Mouse (Mus musculus): ENCODE results near the gene Abhd12.

The Abhd12 gene

GRCm38 (mm10) chr2:150808381-150808780, 96.2 kb downstream of the Abhd12 start:
- DNase-seq (ENCODE audit: low spot score) = no peak

GRCm38 (mm10) chr2:150803035-150803434, 101.5 kb downstream of the Abhd12 start:
- peak; percentile 54 for DNase-seq (ENCODE audit: low spot score)

- DNase-seq (ENCODE audit: low spot score) = no peak
These were observed 103.9 kb downstream of the Abhd12 start for GRCm38 (mm10) chr2:150800616-150801015.

- DNase-seq (ENCODE audit: low spot score) = no peak
These were observed 106.5 kb downstream of the Abhd12 start for GRCm38 (mm10) chr2:150798084-150798483.

GRCm38 (mm10) chr2:150793320-150793719, 111.2 kb downstream of the Abhd12 start:
- no peak for DNase-seq (ENCODE audit: low spot score)

GRCm38 (mm10) chr2:150788768-150789550, 115.6 kb downstream of the Abhd12 start:
- no peak for DNase-seq (ENCODE audit: low spot score)

GRCm38 (mm10) chr2:150787234-150787771, 117.2 kb downstream of the Abhd12 start:
- DNase-seq (ENCODE audit: low spot score) = peak; percentile 58

- DNase-seq (ENCODE audit: low spot score) = peak; percentile 94
These were observed 118.0 kb downstream of the Abhd12 start, which contains the start of gene Pygb for GRCm38 (mm10) chr2:150786251-150787180. TSS of gene Pygb (plus strand) at chr2:150786735.

- no peak for DNase-seq (ENCODE audit: low spot score)
These were observed 121.7 kb downstream of the Abhd12 start for GRCm38 (mm10) chr2:150782801-150783200.
